Mouse (Mus musculus) CH12.LX (cell line): Measurements from ENCODE around the gene Egf.

Experiments used
- BHLHE40 ChIP-seq: IDR thresholded peaks from 2 replicates; pipeline ENCODE4 v1.6.1; 2011; ENCODE audit warnings: mild to moderate bottlenecking, low read depth, low read length, improper control_type of control experiment
- EP300 ChIP-seq: IDR thresholded peaks from 2 replicates; pipeline ENCODE4 v1.6.1; 2011; ENCODE audit warnings: low read length, improper control_type of control experiment
- KAT2A ChIP-seq: IDR thresholded peaks from 2 replicates; pipeline ENCODE4 v1.6.1; 2012; ENCODE audit warnings: low read length, improper control_type of control experiment, inconsistent platforms; ENCODE audit not compliant: insufficient replicate concordance
- MAX ChIP-seq: IDR thresholded peaks from 2 replicates; pipeline ENCODE4 v1.6.1; 2011; ENCODE audit warnings: low read length, improper control_type of control experiment
- POLR2A ChIP-seq: IDR thresholded peaks from 2 replicates; pipeline ENCODE4 v1.6.1; 2011; ENCODE audit warnings: low read depth, mild to moderate bottlenecking, improper control_type of control experiment, low read length
- POLR2AphosphoS2 ChIP-seq: IDR thresholded peaks from 2 replicates; pipeline ENCODE4 v1.6.1; 2011; ENCODE audit warnings: low read depth, low read length, improper control_type of control experiment
- SIN3A ChIP-seq: IDR thresholded peaks from 2 replicates; pipeline ENCODE4 v1.6.1; 2012; ENCODE audit warnings: low read length, improper control_type of control experiment, inconsistent platforms
- USF1 ChIP-seq: IDR thresholded peaks from 2 replicates; pipeline ENCODE4 v1.6.1; 2014; ENCODE audit warnings: low read depth, mild to moderate bottlenecking, inconsistent platforms, low read length, improper control_type of control experiment

- no peak for TF ChIP-seq MAX
- no peak for TF ChIP-seq POLR2AphosphoS2
- no peak for TF ChIP-seq SIN3A
- TF ChIP-seq POLR2A, result no peak
- TF ChIP-seq EP300, result no peak
- TF ChIP-seq KAT2A, result no peak
- no peak for TF ChIP-seq BHLHE40
- TF ChIP-seq USF1, result no peak
Observed at GRCm38 (mm10) chr3:129647312-129647711, 107.8 kb downstream of the Egf start.
